Mouse (Mus musculus): Measurements from ENCODE around the gene Raf1. TPM values are rescaled to one million over a fixed set of nuclear protein-coding genes. Genes with fewer than 3 reads are reported as not detected.
A peak's percentile ranks its signal among the peaks of the same experiment; 100 is the strongest.

Raf1 gene
- polyA plus RNA-seq, 1 experiment from 2014 or later: 125 TPM

DNA sequence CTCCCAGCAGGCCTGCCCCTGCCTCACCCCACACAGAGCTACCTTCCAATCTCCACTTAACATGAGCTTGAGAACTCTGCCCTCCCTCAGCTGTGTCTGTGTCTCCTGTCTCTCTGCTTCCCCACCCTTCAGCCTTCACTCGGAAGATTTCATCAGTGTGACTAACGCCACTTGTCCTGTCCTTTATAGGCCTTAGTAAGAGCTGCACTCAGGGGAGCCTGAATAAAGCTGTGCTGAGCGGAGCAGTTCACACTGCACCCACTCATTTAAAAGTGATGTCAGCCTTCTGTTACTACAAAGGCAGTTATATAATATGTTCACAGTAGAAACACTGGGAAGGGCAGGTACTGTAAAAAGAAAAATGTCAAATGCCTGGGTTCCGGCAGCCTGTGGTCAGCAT, 69.0 kb downstream of the Raf1 start:
- no peak overlapping the region for H3K9ac ChIP-seq (replicated peaks)
- H3K4me3 ChIP-seq (replicated peaks): no peak overlapping the region
- no peaks in the 10 kb centered on the region for H3K27me3 ChIP-seq (replicated peaks)
- no peaks in the 10 kb centered on the region for H3K9me3 ChIP-seq (replicated peaks)
- H3K4me2 ChIP-seq: no peak overlapping the region
- 59% methylated on average over 4 of the region's 4 CpGs for WGBS
- peaks cover 16% of the 10 kb centered on the region for H3K4me1 ChIP-seq
- ATAC-seq (ENCODE audit: low FRiP score): no peak
- no peak overlapping the region for H3K27ac ChIP-seq (replicated peaks)
- H3K36me3 ChIP-seq: peaks cover 21% of the 10 kb centered on the region

- Histone ChIP-seq H3K27me3 (replicated peaks) (no peaks in the 10 kb centered on the region), H3K9ac (replicated peaks) (no peak overlapping the region), H3K4me2 (no peak overlapping the region), H3K27ac (replicated peaks) (no peak overlapping the region), H3K4me1 (peaks cover 19% of the 10 kb centered on the region), H3K36me3 (peaks cover 12% of the 10 kb centered on the region), H3K4me3 (replicated peaks) (no peak overlapping the region), H3K9me3 (replicated peaks) (no peaks in the 10 kb centered on the region)
- 90% methylated on average over 1 of the region's 1 CpGs for WGBS
- ATAC-seq (ENCODE audit: low FRiP score): no peak
These were observed 70.0 kb downstream of the Raf1 start for GRCm38 (mm10) chr6:115606461-115606860.

DNA sequence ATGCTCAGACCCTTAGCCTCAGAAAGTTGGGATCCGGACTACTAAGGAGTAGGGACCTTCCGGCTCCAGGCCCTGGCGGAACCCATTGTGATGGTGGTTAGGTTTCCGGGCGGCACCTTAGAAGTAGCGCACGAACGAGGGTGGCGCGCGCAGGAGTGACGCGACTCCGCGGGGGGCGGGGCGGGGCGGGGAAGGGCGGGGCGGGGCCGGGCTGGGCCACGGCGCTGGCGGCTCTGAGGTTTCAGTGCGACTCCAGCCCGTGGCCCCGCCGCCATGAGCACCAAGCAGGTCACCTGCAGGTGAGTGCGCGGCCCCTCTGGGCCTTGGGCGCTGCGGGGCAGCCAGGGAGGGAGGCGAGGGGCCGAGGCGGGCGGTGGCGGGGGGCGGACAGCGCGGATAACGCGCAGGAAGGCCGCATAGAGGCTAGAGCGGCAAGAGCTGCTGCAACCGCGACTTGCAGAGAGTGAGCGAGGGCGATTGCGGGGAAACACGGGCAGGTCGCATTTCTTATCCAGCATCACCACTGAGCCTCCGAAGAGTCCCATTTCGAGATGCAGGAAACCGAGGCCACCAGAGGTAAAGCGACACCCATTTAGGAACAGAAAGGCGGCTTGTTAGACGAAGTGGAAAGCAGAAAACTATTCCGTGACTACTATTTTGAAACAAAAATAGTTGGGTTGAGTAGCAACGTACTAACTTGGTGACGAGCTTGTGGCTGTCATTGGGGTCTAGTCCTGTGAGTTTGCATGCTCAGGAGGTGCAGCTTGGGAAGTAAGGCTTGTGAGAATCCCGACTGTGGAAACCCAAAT, 74.5 kb downstream of the Raf1 start, which contains the start of gene Mkrn2:
Mkrn2 (plus strand) TSS at position 188 of the 809 bp plus-strand sequence.
- under 1% methylated on average over 58 of the region's 61 CpGs for WGBS
- peak; percentile 90 for ATAC-seq (ENCODE audit: low FRiP score)
- H3K9ac ChIP-seq (replicated peaks): peak within 1 kb of the TSS; percentile 96
- H3K4me3 ChIP-seq (replicated peaks): peak within 1 kb of the TSS; percentile 96
- peaks cover 19% of the 10 kb centered on the region for H3K4me1 ChIP-seq
- no peaks in the 10 kb centered on the region for H3K9me3 ChIP-seq (replicated peaks)
- peak within 1 kb of the TSS; percentile 86 for H3K4me2 ChIP-seq
- H3K36me3 ChIP-seq: no peaks in the 10 kb centered on the region
- no peaks in the 10 kb centered on the region for H3K27me3 ChIP-seq (replicated peaks)
- peak within 1 kb of the TSS; percentile 90 for H3K27ac ChIP-seq (replicated peaks)

GRCm38 (mm10) chr6:115601322-115601714, 75.1 kb downstream of the Raf1 start:
- Histone ChIP-seq H3K4me3 (replicated peaks) (peak overlapping the region; percentile 96), H3K27ac (replicated peaks) (no peak overlapping the region), H3K36me3 (no peaks in the 10 kb centered on the region), H3K4me2 (peak overlapping the region; percentile 86), H3K4me1 (peaks cover 18% of the 10 kb centered on the region), H3K27me3 (replicated peaks) (no peaks in the 10 kb centered on the region), H3K9ac (replicated peaks) (no peak overlapping the region), H3K9me3 (replicated peaks) (no peaks in the 10 kb centered on the region)
- 61% methylated on average over 4 of the region's 4 CpGs for WGBS
- ATAC-seq (ENCODE audit: low FRiP score): 0 out of 2 replicates have a peak, but pooled peaks have one; percentile 5

DNA sequence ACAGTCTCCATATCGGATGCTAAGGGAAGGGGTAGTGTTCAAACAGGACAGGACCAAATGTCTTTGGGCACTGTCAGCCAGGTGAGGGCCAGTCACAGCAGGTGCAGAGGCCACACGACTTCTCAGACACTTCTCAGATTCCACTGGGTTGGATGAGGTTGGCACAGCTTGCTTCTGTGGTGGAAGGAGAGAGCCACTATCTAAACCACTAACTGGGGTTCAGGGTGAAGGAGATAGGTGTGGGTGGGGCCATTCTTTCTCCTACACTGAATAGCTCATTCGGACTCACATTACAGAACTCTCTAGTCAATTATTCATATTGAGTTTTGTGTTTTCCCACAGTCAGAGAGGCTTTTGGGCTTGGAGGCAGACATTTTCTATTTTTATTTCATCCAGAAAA, 80.8 kb downstream of the Raf1 start:
- Histone ChIP-seq H3K4me2 (no peak overlapping the region), H3K9ac (replicated peaks) (no peak overlapping the region), H3K36me3 (no peaks in the 10 kb centered on the region), H3K27ac (replicated peaks) (no peak overlapping the region), H3K4me3 (replicated peaks) (no peak overlapping the region), H3K9me3 (replicated peaks) (no peaks in the 10 kb centered on the region), H3K4me1 (no peaks in the 10 kb centered on the region), H3K27me3 (replicated peaks) (no peaks in the 10 kb centered on the region)
- no peak for ATAC-seq (ENCODE audit: low FRiP score)
- 62% methylated on average over 3 of the region's 3 CpGs for WGBS

GRCm38 (mm10) chr6:115594463-115594862, 82.0 kb downstream of the Raf1 start:
- H3K9ac ChIP-seq (replicated peaks): no peak overlapping the region
- H3K4me1 ChIP-seq: no peaks in the 10 kb centered on the region
- no peaks in the 10 kb centered on the region for H3K36me3 ChIP-seq
- no peak overlapping the region for H3K4me2 ChIP-seq
- H3K4me3 ChIP-seq (replicated peaks): no peak overlapping the region
- 83% methylated on average over 3 of the region's 3 CpGs for WGBS
- no peak for ATAC-seq (ENCODE audit: low FRiP score)
- H3K9me3 ChIP-seq (replicated peaks): no peaks in the 10 kb centered on the region
- H3K27me3 ChIP-seq (replicated peaks): no peaks in the 10 kb centered on the region
- H3K27ac ChIP-seq (replicated peaks): no peak overlapping the region

- Histone ChIP-seq H3K4me3 (replicated peaks) (no peak overlapping the region), H3K36me3 (no peaks in the 10 kb centered on the region), H3K27ac (replicated peaks) (no peak overlapping the region), H3K4me1 (no peaks in the 10 kb centered on the region), H3K27me3 (replicated peaks) (no peaks in the 10 kb centered on the region), H3K4me2 (no peak overlapping the region), H3K9me3 (replicated peaks) (no peaks in the 10 kb centered on the region), H3K9ac (replicated peaks) (no peak overlapping the region)
- 84% methylated on average over 4 of the region's 4 CpGs for WGBS
- ATAC-seq (ENCODE audit: low FRiP score): no peak
These were observed 83.2 kb downstream of the Raf1 start for GRCm38 (mm10) chr6:115593252-115593651.

GRCm38 (mm10) chr6:115592458-115592857, 84.0 kb downstream of the Raf1 start, which contains the start of gene Mkrn2os:
Gene Mkrn2os (minus strand): TSS chr6:115592576.
- no peak within 1 kb of the TSS for H3K27ac ChIP-seq (replicated peaks)
- no peaks in the 10 kb centered on the region for H3K9me3 ChIP-seq (replicated peaks)
- H3K4me3 ChIP-seq (replicated peaks): no peak within 1 kb of the TSS
- WGBS: 67% methylated on average over 5 of the region's 5 CpGs
- H3K36me3 ChIP-seq: no peaks in the 10 kb centered on the region
- no peak for ATAC-seq (ENCODE audit: low FRiP score)
- no peaks in the 10 kb centered on the region for H3K27me3 ChIP-seq (replicated peaks)
- no peak within 1 kb of the TSS for H3K4me2 ChIP-seq
- H3K9ac ChIP-seq (replicated peaks): no peak within 1 kb of the TSS
- no peaks in the 10 kb centered on the region for H3K4me1 ChIP-seq

DNA sequence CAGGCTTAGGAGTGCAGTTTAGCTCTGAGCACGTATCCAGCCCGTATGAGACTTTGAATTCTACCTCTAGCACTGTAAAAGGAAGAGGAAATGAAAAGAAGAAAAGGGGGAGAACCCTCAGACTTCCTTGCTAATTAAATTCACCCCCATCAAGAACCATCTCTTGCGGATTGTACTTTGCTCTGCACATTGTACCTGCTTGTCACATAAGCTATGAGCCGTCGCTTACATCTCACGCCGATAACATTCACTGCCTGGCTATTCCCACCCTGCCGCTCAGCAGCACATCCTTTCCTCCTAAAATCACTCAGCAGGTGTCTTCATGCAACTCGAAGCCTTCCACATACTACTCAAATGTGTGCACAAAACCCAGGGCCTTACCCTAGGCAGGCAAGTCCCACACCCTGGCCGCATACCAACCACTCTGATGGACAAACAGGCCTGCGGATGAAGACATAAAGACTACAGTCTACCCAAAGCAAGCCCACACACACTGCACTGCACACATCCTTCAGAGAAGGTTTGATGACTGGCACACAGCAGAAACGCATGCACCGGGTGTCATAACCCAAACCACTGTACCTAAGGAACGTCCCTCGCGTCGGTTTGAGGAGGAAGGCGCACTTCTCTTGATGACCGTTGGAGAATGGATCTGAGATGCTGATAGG, 84.6 kb downstream of the Raf1 start:
- Histone ChIP-seq H3K4me3 (replicated peaks) (no peak overlapping the region), H3K9ac (replicated peaks) (no peak overlapping the region), H3K4me2 (no peak overlapping the region), H3K27ac (replicated peaks) (no peak overlapping the region), H3K36me3 (no peaks in the 10 kb centered on the region), H3K27me3 (replicated peaks) (no peaks in the 10 kb centered on the region), H3K9me3 (replicated peaks) (no peaks in the 10 kb centered on the region), H3K4me1 (no peaks in the 10 kb centered on the region)
- 93% methylated on average over 19 of the region's 19 CpGs for WGBS
- ATAC-seq (ENCODE audit: low FRiP score): no peak

GRCm38 (mm10) chr6:115586321-115586720, 90.1 kb downstream of the Raf1 start:
- H3K9ac ChIP-seq (replicated peaks): no peak overlapping the region
- no peak overlapping the region for H3K4me2 ChIP-seq
- H3K4me3 ChIP-seq (replicated peaks): no peak overlapping the region
- peaks cover 5% of the 10 kb centered on the region; the same call in 1 of the 2 replicates for H3K36me3 ChIP-seq
- 90% methylated on average over 10 of the region's 10 CpGs for WGBS
- no peak overlapping the region for H3K27ac ChIP-seq (replicated peaks)
- H3K4me1 ChIP-seq: no peaks in the 10 kb centered on the region
- H3K9me3 ChIP-seq (replicated peaks): no peaks in the 10 kb centered on the region
- no peaks in the 10 kb centered on the region for H3K27me3 ChIP-seq (replicated peaks)
- no peak for ATAC-seq (ENCODE audit: low FRiP score)

- H3K4me2 ChIP-seq: no peak overlapping the region
- no peak for ATAC-seq (ENCODE audit: low FRiP score)
- 82% methylated on average over 3 of the region's 3 CpGs for WGBS
These were observed 92.3 kb downstream of the Raf1 start for GRCm38 (mm10) chr6:115584176-115584575.

More at GRCm38 (mm10) chr6:115584176-115584575, 92.3 kb downstream of the Raf1 start:
- H3K9ac ChIP-seq (replicated peaks): no peak overlapping the region
- H3K36me3 ChIP-seq: peaks cover 20% of the 10 kb centered on the region
- no peak overlapping the region for H3K27ac ChIP-seq (replicated peaks)
- H3K9me3 ChIP-seq (replicated peaks): no peaks in the 10 kb centered on the region
- no peak overlapping the region for H3K4me3 ChIP-seq (replicated peaks)
- H3K27me3 ChIP-seq (replicated peaks): no peaks in the 10 kb centered on the region
- no peaks in the 10 kb centered on the region for H3K4me1 ChIP-seq
